Mouse (Mus musculus) neural tube, embryonic 14.5 days (tissue): ENCODE data around the gene Dlg2. TPM values are rescaled to one million over a fixed set of nuclear protein-coding genes. Genes with fewer than 3 reads are reported as not detected.
A peak's percentile ranks its signal among the peaks of the same experiment; 100 is the strongest.

Experiments
- ATAC-seq: fragments of 200-750 bp; cut with Nextera tagmentation; 2 replicates; pipeline ENCODE4 v1.8.0; 2017; ENCODE audit warnings: low read depth, mild to moderate bottlenecking, moderate TSS enrichment, moderate library complexity
- H3K27ac ChIP-seq: fragments of 300-500 bp; sonication (generic); 2 replicates; pipeline ENCODE4 v1.5.1; 2014; ENCODE audit warnings: low read depth, mild to moderate bottlenecking, control low read depth, low read length, moderate library complexity, mixed read lengths
- H3K27me3 ChIP-seq: fragments of 300-500 bp; sonication (generic); 2 replicates; pipeline ENCODE4 v1.6.1; 2014; ENCODE audit warnings: low read length; ENCODE audit not compliant: control insufficient read depth, insufficient read depth
- H3K36me3 ChIP-seq: fragments of 300-500 bp; sonication (generic); 2 replicates; pipeline ENCODE4 v1.6.1; 2014; ENCODE audit warnings: low read length, mixed read lengths; ENCODE audit not compliant: control insufficient read depth, insufficient read depth
- H3K4me1 ChIP-seq: fragments of 300-500 bp; sonication (generic); 2 replicates; pipeline ENCODE4 v1.6.1; 2014; ENCODE audit warnings: low read length; ENCODE audit not compliant: control insufficient read depth, insufficient read depth
- H3K4me2 ChIP-seq: fragments of 300-500 bp; sonication (generic); 2 replicates; pipeline ENCODE4 v1.6.1; 2014; ENCODE audit warnings: mild to moderate bottlenecking, low read depth, low read length, control low read depth
- H3K4me3 ChIP-seq: fragments of 300-500 bp; sonication (generic); 2 replicates; pipeline ENCODE4 v1.5.1; 2014; ENCODE audit warnings: low read depth, low read length, control low read depth, mixed read lengths
- H3K9ac ChIP-seq: fragments of 300-500 bp; sonication (generic); replicated peaks from 2 replicates; pipeline ENCODE4 v1.6.1; 2014; ENCODE audit warnings: low read depth, mild to moderate bottlenecking, control low read depth, low read length, mixed read lengths
- H3K9me3 ChIP-seq: fragments of 300-500 bp; sonication (generic); 2 replicates; pipeline ENCODE4 v1.6.1; 2016; ENCODE audit warnings: low read length; ENCODE audit not compliant: control insufficient read depth
- WGBS: fragments of 180-500 bp; shearing (Covaris S2); extraction: QIAGEN DNeasy Blood & Tissue Kit; methylation state at CpG from one replicate; pipeline ENCODE4 v1.1.7; 2014; 5-methylcytosine and 5-hydroxymethylcytosine counted together
- polyA plus RNA-seq: library from polyadenylated mRNA; unstranded; fragments of >200 nt; fragmentation: Nextera tagmentation; extraction: Ambion mirVana; gene quantifications from 2 replicates; pipeline ENCODE4 v1.2.1, GENCODE M21; 2014

Gene Dlg2
- polyA plus RNA-seq, 1 experiment from 2014 or later = 48.0 TPM

DNA sequence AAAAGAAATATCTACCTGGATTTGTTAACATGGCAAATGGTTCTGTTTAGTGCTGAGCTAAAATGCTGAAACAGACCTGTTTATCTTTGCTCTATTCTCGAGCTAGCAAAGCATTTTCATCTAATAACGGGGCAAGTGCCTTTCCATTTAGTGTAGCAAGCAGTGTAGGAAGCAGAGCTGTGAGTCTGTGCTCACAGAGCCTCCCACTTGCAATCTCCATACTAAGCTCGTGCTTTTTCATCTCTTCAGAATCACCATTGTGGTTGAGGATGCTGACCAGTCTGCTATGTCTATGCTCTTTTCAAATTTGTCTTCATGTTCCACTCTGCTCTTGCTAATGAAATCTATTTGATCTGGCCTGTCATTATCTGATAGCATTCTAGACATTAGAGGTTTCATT is 1002.7 kb downstream of the Dlg2 start:
- ATAC-seq = no peak

DNA sequence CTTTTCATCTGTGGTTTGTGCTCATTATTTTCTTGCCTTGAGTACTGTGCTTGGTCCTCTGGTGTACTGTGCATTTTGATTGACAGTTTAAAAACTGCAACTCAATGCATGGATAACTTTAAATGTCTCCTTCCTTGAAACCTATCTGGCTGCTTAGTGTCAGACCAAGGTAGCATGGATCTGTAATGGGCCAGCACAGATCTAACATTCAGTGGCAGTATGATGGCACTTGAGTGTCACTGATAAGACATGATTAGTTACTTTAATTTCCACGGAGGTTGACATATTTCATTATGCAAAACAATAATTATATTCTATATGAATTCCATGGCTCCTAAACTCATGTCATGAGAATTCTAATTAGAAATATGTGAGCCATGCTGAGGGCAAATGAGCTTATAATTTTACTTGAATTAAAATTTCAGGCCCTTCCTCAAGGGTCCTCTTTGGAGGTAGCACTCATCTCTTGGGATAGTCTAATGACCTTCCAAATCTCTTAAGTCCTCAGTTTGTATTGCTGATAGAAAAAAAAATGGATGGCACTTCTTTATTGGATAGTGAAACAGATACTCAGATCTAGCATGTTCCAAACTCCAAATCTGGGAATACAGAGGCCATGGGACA is 1005.2 kb downstream of the Dlg2 start:
- peak; percentile 82 for ATAC-seq
- Histone ChIP-seq H3K9me3 (no peaks in the 10 kb centered on the region), H3K36me3 (no peaks in the 10 kb centered on the region), H3K4me1 (no peaks in the 10 kb centered on the region), H3K27me3 (no peaks in the 10 kb centered on the region), H3K4me2 (no peak overlapping the region), H3K27ac (no peak overlapping the region), H3K9ac (no peak overlapping the region), H3K4me3 (no peak overlapping the region)
- 61% methylated on average over 1 of the region's 1 CpGs for WGBS

More for the DNA sequence above, 1002.7 kb downstream of the Dlg2 start:
- no peaks in the 10 kb centered on the region for H3K36me3 ChIP-seq
- no peaks in the 10 kb centered on the region for H3K9me3 ChIP-seq
- no peaks in the 10 kb centered on the region for H3K27me3 ChIP-seq
- WGBS = 62% methylated on average over 3 of the region's 3 CpGs
- no peak overlapping the region for H3K4me2 ChIP-seq
- no peak overlapping the region for H3K27ac ChIP-seq
- H3K4me3 ChIP-seq = no peak overlapping the region
- H3K9ac ChIP-seq = no peak overlapping the region
- no peaks in the 10 kb centered on the region for H3K4me1 ChIP-seq

GRCm38 (mm10) chr7:91493234-91493633 is 1016.8 kb downstream of the Dlg2 start:
- Histone ChIP-seq H3K27ac (no peak overlapping the region), H3K36me3 (no peaks in the 10 kb centered on the region), H3K4me3 (no peak overlapping the region), H3K9me3 (no peaks in the 10 kb centered on the region), H3K9ac (no peak overlapping the region), H3K4me1 (no peaks in the 10 kb centered on the region), H3K27me3 (no peaks in the 10 kb centered on the region), H3K4me2 (no peak overlapping the region)
- WGBS = 45% methylated on average over 3 of the region's 3 CpGs
- ATAC-seq = no peak

- H3K27me3 ChIP-seq = no peaks in the 10 kb centered on the region
- no peak overlapping the region for H3K4me3 ChIP-seq
- H3K4me1 ChIP-seq = no peaks in the 10 kb centered on the region
- H3K36me3 ChIP-seq = no peaks in the 10 kb centered on the region
- no peak overlapping the region for H3K4me2 ChIP-seq
- WGBS = 71% methylated on average over 5 of the region's 5 CpGs
- H3K9me3 ChIP-seq = no peaks in the 10 kb centered on the region
- H3K9ac ChIP-seq = no peak overlapping the region
- H3K27ac ChIP-seq = no peak overlapping the region
- no peak for ATAC-seq
Observed at GRCm38 (mm10) chr7:91495526-91495925, 1019.1 kb downstream of the Dlg2 start.

DNA sequence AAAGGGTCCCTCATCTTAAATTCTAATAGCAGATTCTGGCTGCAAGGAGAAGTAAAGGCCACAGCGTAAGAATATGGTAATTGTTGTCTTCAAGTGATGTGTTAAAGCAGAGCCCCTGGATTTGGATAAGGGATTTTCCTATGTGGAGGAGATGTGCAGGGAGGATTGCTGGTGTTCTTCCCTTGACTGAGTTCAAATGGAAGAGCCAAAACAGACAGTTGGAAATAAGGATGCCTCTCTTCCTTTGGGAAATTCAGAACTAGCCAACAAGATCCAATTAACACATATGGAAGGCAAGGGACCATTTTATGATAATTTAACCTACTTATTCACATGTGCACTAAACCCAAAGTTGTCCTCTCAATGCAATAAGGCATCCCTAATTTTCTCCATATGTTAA is 1034.6 kb downstream of the Dlg2 start:
- Histone ChIP-seq H3K27ac (no peak overlapping the region), H3K36me3 (no peaks in the 10 kb centered on the region), H3K9me3 (no peaks in the 10 kb centered on the region), H3K27me3 (no peaks in the 10 kb centered on the region), H3K4me3 (no peak overlapping the region), H3K4me1 (no peaks in the 10 kb centered on the region), H3K9ac (no peak overlapping the region), H3K4me2 (no peak overlapping the region)
- peak; percentile 54; the same call in 1 of the 2 replicates for ATAC-seq
- 61% methylated on average over 1 of the region's 1 CpGs for WGBS

DNA sequence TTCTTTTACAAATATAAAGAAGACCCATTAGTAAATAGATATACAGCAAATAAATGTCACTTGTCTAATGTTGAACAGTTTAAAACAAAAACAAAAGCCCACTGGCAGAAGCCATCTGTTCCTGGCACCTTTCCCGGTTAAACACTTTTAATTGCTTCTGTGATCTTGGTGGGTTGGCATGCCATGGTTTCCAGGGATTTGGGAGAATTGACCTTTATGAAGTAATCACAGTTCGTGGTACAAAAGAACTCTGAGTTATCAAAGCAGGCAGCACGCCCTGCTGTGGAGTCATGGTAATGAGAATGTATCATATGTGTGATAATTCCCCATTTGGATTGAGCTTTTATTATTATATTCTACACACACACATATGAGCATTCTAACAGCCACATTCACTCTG is 1038.0 kb downstream of the Dlg2 start:
- no peak for ATAC-seq
- H3K9me3 ChIP-seq = no peaks in the 10 kb centered on the region
- no peak overlapping the region for H3K9ac ChIP-seq
- H3K4me3 ChIP-seq = no peak overlapping the region
- WGBS = 35% methylated on average over 3 of the region's 3 CpGs
- no peak overlapping the region for H3K27ac ChIP-seq
- no peak overlapping the region for H3K4me2 ChIP-seq
- H3K36me3 ChIP-seq = no peaks in the 10 kb centered on the region
- no peaks in the 10 kb centered on the region for H3K4me1 ChIP-seq
- no peaks in the 10 kb centered on the region for H3K27me3 ChIP-seq

DNA sequence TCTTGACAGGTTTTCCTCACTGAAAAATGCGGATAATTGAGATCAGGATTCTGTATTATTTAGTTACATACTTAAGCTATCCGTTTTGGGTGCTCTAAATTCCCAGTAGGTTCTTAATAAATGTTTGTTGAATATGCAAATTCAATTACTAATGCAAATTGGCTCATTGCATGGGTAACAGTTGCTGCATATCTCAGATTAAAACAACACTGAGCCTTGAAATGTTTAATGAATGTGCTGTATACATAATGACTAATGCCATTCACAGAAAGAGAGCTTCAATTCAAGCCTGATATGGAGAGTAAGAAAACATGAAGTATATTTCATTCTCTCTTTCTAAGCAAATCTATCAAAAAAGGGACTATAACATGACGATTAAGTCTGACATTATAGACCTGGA is 1039.8 kb downstream of the Dlg2 start:
- H3K9ac ChIP-seq = no peak overlapping the region
- 65% methylated on average over 3 of the region's 3 CpGs for WGBS
- no peak for ATAC-seq

GRCm38 (mm10) chr7:91525859-91526258 is 1049.4 kb downstream of the Dlg2 start:
- H3K27ac ChIP-seq = no peak overlapping the region
- WGBS = 50% methylated on average over 1 of the region's 1 CpGs
- H3K9ac ChIP-seq = no peak overlapping the region
- H3K27me3 ChIP-seq = no peaks in the 10 kb centered on the region
- H3K4me2 ChIP-seq = no peak overlapping the region
- no peaks in the 10 kb centered on the region for H3K9me3 ChIP-seq
- 0 out of 2 replicates have a peak, but pooled peaks have one; percentile 17 for ATAC-seq
- no peaks in the 10 kb centered on the region for H3K4me1 ChIP-seq
- H3K4me3 ChIP-seq = no peak overlapping the region
- H3K36me3 ChIP-seq = no peaks in the 10 kb centered on the region

More for the DNA sequence above, 1039.8 kb downstream of the Dlg2 start:
- H3K27me3 ChIP-seq = no peaks in the 10 kb centered on the region
- H3K4me3 ChIP-seq = no peak overlapping the region
- H3K36me3 ChIP-seq = no peaks in the 10 kb centered on the region
- H3K4me1 ChIP-seq = no peaks in the 10 kb centered on the region
- no peaks in the 10 kb centered on the region for H3K9me3 ChIP-seq
- H3K4me2 ChIP-seq = no peak overlapping the region
- H3K27ac ChIP-seq = no peak overlapping the region

DNA sequence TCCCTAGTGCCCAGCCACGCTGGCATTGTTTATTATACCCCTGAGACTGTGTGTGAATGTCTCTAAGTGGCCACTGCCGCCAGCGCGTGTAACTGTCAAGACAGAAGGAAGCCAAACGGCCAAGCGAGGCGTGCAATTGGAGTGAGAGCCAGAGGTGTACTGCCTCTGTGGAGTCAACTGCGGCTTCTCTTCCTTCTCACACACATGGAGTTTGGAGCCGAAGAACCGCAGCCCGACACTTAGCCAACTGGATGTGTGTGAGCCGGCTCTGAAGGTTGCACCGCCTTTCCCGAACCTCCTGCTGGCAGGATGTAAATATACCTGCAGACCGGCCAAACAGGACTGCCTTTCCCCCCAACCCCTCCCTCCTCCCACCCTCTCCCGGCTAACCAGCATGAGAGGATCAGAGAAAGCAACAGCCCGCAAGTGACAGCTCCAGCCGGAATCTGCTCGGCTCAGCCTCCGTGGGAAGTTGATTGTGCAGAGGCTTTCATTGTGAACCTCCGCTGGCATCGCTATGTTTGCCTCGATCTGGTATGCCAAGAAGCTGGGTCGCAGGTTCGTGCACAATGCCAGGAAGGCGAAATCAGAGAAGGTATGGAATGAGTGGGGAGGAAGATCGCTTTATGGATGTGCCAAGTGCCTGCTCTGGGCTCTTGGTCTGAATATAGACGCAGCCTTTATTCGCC is 1066.3 kb downstream of the Dlg2 start:
- 2% methylated on average over 29 of the region's 29 CpGs for WGBS
- H3K27ac ChIP-seq = peak overlapping the region; percentile 23; the same call in 1 of the 2 replicates
- peak; percentile 84 for ATAC-seq

More for the DNA sequence above, 1066.3 kb downstream of the Dlg2 start:
- Histone ChIP-seq H3K9ac (peak overlapping the region; percentile 32), H3K27me3 (no peaks in the 10 kb centered on the region; the same call in 1 of the 2 replicates), H3K9me3 (no peaks in the 10 kb centered on the region), H3K36me3 (no peaks in the 10 kb centered on the region), H3K4me2 (peak overlapping the region; percentile 44), H3K4me3 (peak overlapping the region; percentile 34), H3K4me1 (0 out of 2 replicates have a peak, but pooled peaks cover 3% of the 10 kb centered on the region)
